Mouse (Mus musculus): Measurements from ENCODE around the gene Med9.

GRCm38 (mm10) chr11:59966102-59966483 is 18.1 kb downstream of the Med9 start:
- TF ChIP-seq CTCF (IDR thresholded peaks at IDR 0.05; ENCODE audit: borderline replicate concordance, insufficient read depth, low read depth, low read length) = no peak
- no peak for TF ChIP-seq POLR2A (IDR thresholded peaks at IDR 0.05; ENCODE audit: borderline replicate concordance, insufficient read depth, low read length)
